Mouse (Mus musculus) embryonic facial prominence, embryonic 14.5 days (tissue): ENCODE measurements around the gene Izumo4. TPM values are rescaled to one million over a fixed set of nuclear protein-coding genes. Genes with fewer than 3 reads are reported as not detected.

Source experiments
- ATAC-seq: fragments of 200-750 bp; cut with Nextera tagmentation; 2 replicates; pipeline ENCODE4 v1.8.0; 2017; ENCODE audit warnings: low read depth, moderate number of reproducible peaks, moderate TSS enrichment
- DNase-seq: peaks from one replicate; pipeline ENCODE4 v3.0.0-alpha.2; 2015; ENCODE audit warnings: low spot score
- H3K27ac ChIP-seq: fragments of 300-500 bp; sonication (generic); replicated peaks from 2 replicates; pipeline ENCODE4 v1.5.1; 2014; ENCODE audit warnings: low read depth, mild to moderate bottlenecking, low read length, moderate library complexity
- H3K27me3 ChIP-seq: fragments of 300-500 bp; sonication (generic); replicated peaks from 2 replicates; pipeline ENCODE4 v1.6.1; 2014; ENCODE audit warnings: low read length; ENCODE audit not compliant: control insufficient read depth, insufficient read depth
- H3K36me3 ChIP-seq: fragments of 300-500 bp; sonication (generic); 2 replicates; pipeline ENCODE4 v1.6.1; 2014; ENCODE audit warnings: low read length, mixed read lengths; ENCODE audit not compliant: control insufficient read depth, insufficient read depth
- H3K4me1 ChIP-seq: fragments of 300-500 bp; sonication (generic); 2 replicates; pipeline ENCODE4 v1.6.1; 2014; ENCODE audit warnings: antibody characterized with exemption, low read length; ENCODE audit not compliant: control insufficient read depth, insufficient read depth
- H3K4me2 ChIP-seq: fragments of 300-500 bp; sonication (generic); 2 replicates; pipeline ENCODE4 v1.6.1; 2014; ENCODE audit warnings: low read depth, mild to moderate bottlenecking, low read length, moderate library complexity, mixed read lengths
- H3K4me3 ChIP-seq: fragments of 300-500 bp; sonication (generic); 2 replicates; pipeline ENCODE4 v1.5.1; 2014; ENCODE audit warnings: low read depth, mild to moderate bottlenecking, low read length
- H3K9ac ChIP-seq: fragments of 300-500 bp; sonication (generic); 2 replicates; pipeline ENCODE4 v1.6.1; 2014; ENCODE audit warnings: low read depth, mild to moderate bottlenecking, low read length, moderate library complexity, mixed read lengths
- H3K9me3 ChIP-seq: fragments of 300-500 bp; sonication (generic); 2 replicates; pipeline ENCODE4 v1.6.1; 2016; ENCODE audit warnings: low read length; ENCODE audit not compliant: control insufficient read depth
- WGBS: fragments of 180-500 bp; shearing (Covaris S2); extraction: QIAGEN DNeasy Blood & Tissue Kit; methylation state at CpG from one replicate; pipeline ENCODE4 v1.1.7; 2014; 5-methylcytosine and 5-hydroxymethylcytosine counted together
- polyA plus RNA-seq: library from polyadenylated mRNA; unstranded; fragments of >200 nt; fragmentation: Nextera tagmentation; extraction: Ambion mirVana; gene quantifications from 2 replicates; pipeline ENCODE4 v1.2.1, GENCODE M21; 2014

Izumo4 gene
- polyA plus RNA-seq, result 10.3 and 14.4 TPM in 2 replicates

DNA sequence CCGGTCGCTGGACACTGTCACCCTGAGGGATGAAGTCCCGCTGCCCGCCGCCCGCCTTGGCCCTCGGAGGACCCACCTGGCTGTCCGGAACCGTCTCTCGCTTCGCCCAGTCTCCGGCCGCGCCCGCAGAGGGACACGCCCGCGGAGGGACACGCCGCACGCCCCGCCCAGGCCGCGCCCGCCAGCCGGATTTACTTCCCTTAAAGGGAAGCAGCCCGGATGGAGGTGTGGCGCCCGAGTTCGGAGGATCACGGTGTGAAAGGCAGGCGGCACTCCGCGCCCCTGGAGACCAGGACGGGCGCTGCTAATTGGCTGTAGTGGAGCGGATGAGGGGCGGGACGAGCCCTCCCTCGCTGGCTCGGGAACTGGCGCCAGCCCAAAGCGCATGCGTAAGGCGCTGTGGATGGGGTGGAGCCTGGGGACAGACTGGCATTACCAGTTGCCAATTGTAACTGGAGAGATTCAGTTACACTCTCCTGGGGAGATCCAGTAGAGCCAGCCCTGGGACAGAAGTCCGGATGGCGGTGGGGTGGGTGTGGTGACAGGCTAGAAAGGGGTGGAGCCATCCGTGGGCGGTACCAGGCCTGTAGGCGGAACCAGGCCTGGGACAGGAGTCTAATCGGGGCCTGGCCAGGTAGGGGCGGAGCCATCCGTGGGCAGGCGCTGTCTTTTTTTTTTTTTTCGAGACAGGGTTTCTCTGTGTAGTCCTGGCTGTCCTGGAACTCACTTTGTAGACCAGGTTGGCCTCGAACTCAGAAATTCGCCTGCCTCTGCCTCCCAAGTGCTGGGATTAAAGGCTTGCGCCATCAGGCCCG lies at the start of gene Izumo4, which contains the start of gene Mob3a:
TSS of gene Izumo4 (plus strand) at position 464 of the 815 bp plus-strand sequence.
TSS of gene Mob3a (minus strand) at position 257 of the 815 bp plus-strand sequence.
- Histone ChIP-seq H3K4me3 (peak within 1 kb of the TSS; percentile 67), H3K27ac (peak within 1 kb of the TSS; percentile 78), H3K9ac (peak within 1 kb of the TSS; percentile 71), H3K4me1 (peaks cover 20% of the 10 kb centered on the region), H3K36me3 (peaks cover 16% of the 10 kb centered on the region), H3K9me3 (no peaks in the 10 kb centered on the region), H3K4me2 (peak within 1 kb of the TSS; percentile 71), H3K27me3 (no peaks in the 10 kb centered on the region)
- ATAC-seq (peak; percentile 97), DNase-seq (peak; percentile 100)
- WGBS, result under 1% methylated on average over 56 of the region's 59 CpGs

DNA sequence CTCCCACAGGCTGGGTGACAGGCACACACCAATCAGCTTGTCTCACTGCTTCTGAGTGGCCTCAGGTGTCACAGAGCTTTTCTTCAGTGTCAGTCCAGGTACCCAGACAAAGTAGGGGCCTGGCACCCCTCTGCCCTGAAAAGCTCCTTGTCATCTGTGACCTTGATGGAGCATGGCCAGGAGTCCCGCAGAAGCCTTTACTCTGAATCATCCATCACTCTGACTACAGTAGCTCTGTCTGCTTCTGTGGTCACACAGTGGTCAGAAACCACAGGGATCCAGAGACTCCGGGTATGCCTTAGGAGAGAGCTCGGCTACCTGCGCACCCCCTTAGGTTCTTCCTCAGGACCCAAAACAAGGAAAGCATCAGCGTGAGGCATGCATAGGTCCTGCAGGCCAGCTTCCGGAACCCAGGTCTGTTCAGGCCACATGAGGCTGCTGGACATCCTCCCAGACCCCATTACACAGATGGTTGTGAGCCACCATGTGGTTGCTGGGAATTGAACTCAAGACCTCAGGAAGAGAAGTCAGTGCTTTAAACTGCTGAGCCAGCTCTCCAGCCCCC lies 48.7 kb upstream of the Izumo4 start:
- Histone ChIP-seq H3K27ac (no peak overlapping the region), H3K9me3 (no peaks in the 10 kb centered on the region), H3K4me3 (no peak overlapping the region), H3K36me3 (peaks cover 22% of the 10 kb centered on the region; the same call in 1 of the 2 replicates), H3K4me2 (no peak overlapping the region), H3K9ac (no peak overlapping the region), H3K27me3 (no peaks in the 10 kb centered on the region), H3K4me1 (peaks cover 14% of the 10 kb centered on the region)
- DNase-seq (no peak), ATAC-seq (no peak)
- 96% methylated on average over 6 of the region's 6 CpGs for WGBS

- WGBS, result 91% methylated on average over 6 of the region's 6 CpGs
- ATAC-seq, result no peak
- Histone ChIP-seq H3K4me1 (peaks cover 14% of the 10 kb centered on the region), H3K9me3 (no peaks in the 10 kb centered on the region), H3K27ac (no peak overlapping the region), H3K27me3 (no peaks in the 10 kb centered on the region), H3K9ac (no peak overlapping the region), H3K4me2 (peak overlapping the region; percentile 91), H3K4me3 (peak overlapping the region; percentile 97), H3K36me3 (0 out of 2 replicates have a peak, but pooled peaks cover 18% of the 10 kb centered on the region)
- DNase-seq, result no peak
Measured at GRCm38 (mm10) chr10:80654866-80655265, 47.1 kb upstream of the Izumo4 start.

DNA sequence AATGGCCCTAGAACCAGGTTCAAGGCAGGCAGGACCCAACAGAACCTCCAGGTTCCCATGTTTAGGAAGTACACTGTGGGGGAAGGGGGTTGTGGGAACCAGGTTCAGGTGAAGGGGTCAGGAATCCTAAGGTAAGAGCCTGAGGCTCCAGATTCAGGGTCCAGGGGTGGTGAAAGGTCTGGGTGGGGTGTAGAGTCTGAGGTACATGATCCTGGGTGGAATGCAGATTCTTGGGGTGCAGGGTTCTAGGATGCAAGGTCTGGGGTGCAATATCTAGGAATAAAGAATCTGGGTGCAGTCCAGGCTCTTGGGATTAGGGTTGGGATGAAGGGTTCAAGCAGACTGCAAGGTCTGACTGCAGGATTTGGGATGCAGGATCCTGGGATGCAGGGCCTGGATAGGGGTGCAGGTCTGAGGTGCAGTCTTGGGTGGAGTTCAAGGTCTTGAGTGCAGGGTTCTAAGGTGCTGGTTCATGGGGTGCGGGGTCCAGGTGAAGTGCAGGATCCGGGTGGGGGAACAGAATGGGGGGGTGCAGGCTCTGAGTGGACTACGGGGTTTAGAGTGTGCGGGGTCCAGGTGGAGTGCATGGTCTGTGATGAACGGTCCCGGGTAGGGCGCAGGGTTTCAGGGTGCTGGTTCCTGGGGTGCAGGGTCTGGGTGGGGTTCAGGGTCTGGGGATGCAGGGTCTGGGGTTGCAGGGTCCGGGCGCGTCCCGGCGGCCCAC lies 46.4 kb upstream of the Izumo4 start:
- 2% methylated on average over 7 of the region's 12 CpGs for WGBS
- H3K4me2 ChIP-seq, result peak overlapping the region; percentile 91
- no peaks in the 10 kb centered on the region for H3K9me3 ChIP-seq
- peak overlapping the region; percentile 97 for H3K9ac ChIP-seq
- ATAC-seq (peak; percentile 5), DNase-seq (no peak)
- H3K4me1 ChIP-seq, result peaks cover 14% of the 10 kb centered on the region
- 0 out of 2 replicates have a peak, but pooled peaks cover 15% of the 10 kb centered on the region for H3K36me3 ChIP-seq
- no peaks in the 10 kb centered on the region for H3K27me3 ChIP-seq
- H3K4me3 ChIP-seq, result peak overlapping the region; percentile 97
- peak overlapping the region; percentile 75 for H3K27ac ChIP-seq

GRCm38 (mm10) chr10:80656130-80656862 lies 45.7 kb upstream of the Izumo4 start:
- H3K9me3 ChIP-seq, result no peaks in the 10 kb centered on the region
- peak overlapping the region; percentile 97 for H3K9ac ChIP-seq
- H3K4me2 ChIP-seq, result peak overlapping the region; percentile 91
- WGBS, result 1% methylated on average over 41 of the region's 72 CpGs
- ATAC-seq (peak; percentile 87), DNase-seq (peak; percentile 99)
- H3K36me3 ChIP-seq, result 0 out of 2 replicates have a peak, but pooled peaks cover 10% of the 10 kb centered on the region
- peak overlapping the region; percentile 97 for H3K4me3 ChIP-seq
- H3K27ac ChIP-seq, result peak overlapping the region; percentile 86
- H3K4me1 ChIP-seq, result peaks cover 14% of the 10 kb centered on the region
- H3K27me3 ChIP-seq, result no peaks in the 10 kb centered on the region

DNA sequence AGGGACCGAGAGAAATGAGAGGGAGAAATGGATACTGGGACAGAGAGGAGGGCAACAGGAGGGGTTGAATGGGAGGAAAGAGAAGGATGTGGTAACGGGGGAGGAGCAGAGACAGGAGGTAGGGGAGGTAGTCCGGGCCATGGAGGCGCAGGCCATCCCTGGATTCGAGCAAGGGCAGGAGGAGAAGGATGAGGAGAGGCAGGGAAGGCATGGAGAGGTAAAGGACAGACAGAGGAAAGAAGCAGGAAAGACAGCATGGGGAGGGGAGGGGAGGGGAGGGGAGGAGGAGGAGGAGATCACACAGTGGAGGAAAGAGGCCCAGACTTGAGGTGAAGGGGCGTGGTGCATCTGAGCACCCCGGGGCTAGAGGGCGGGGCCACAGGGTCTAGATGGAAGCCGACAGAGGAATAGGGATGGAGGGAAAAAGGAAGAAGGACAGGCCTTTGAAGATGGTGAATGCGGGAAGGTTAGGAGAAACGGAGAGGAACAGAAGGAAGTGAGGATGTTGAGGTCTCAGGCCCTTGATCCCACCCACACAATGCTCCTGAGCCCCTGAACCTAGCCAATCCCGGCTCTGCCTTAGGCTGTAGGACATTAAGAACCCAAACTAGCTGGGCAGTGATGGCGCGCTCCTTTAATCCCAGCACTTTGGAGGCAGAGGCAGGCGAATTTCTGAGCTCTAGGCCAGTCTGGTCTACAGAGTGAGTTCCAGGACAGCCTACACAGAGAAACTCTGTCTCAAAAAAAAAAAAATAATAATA lies 44.9 kb upstream of the Izumo4 start, which contains the start of gene Btbd2:
TSS of gene Btbd2 (minus strand) at position 209 of the 761 bp plus-strand sequence.
- Histone ChIP-seq H3K27ac (peak within 1 kb of the TSS; percentile 86), H3K4me3 (peak within 1 kb of the TSS; percentile 97), H3K27me3 (no peaks in the 10 kb centered on the region), H3K36me3 (0 out of 2 replicates have a peak, but pooled peaks cover 6% of the 10 kb centered on the region), H3K4me2 (peak within 1 kb of the TSS; percentile 91), H3K9me3 (no peaks in the 10 kb centered on the region), H3K9ac (peak within 1 kb of the TSS; percentile 97), H3K4me1 (peaks cover 14% of the 10 kb centered on the region)
- WGBS, result 14% methylated on average over 15 of the region's 15 CpGs
- DNase-seq (peak; percentile 47), ATAC-seq (peak; percentile 50)

- no peak overlapping the region for H3K27ac ChIP-seq
- ATAC-seq, result no peak
- DNase-seq, result no peak
- 0 out of 2 replicates have a peak, but pooled peaks cover under 1% of the 10 kb centered on the region for H3K36me3 ChIP-seq
- H3K4me2 ChIP-seq, result no peak overlapping the region
- no peak overlapping the region for H3K9ac ChIP-seq
- H3K27me3 ChIP-seq, result no peaks in the 10 kb centered on the region
- WGBS, result 84% methylated on average over 14 of the region's 14 CpGs
- peaks cover 14% of the 10 kb centered on the region for H3K4me1 ChIP-seq
- H3K4me3 ChIP-seq, result no peak overlapping the region
- no peaks in the 10 kb centered on the region for H3K9me3 ChIP-seq
Measured at GRCm38 (mm10) chr10:80658194-80658840, 43.7 kb upstream of the Izumo4 start.
